Mouse (Mus musculus): ENCODE measurements around the gene Hnrnph2. TPM values are rescaled to one million over a fixed set of nuclear protein-coding genes. Genes with fewer than 3 reads are reported as not detected.
A peak's percentile ranks its signal among the peaks of the same experiment; 100 is the strongest.

Hnrnph2 gene
- polyA plus RNA-seq, 1 experiment, result 109 TPM

- H3K4me3 ChIP-seq (ENCODE audit: insufficient read depth, low read length), result peak within 1 kb of the TSS; percentile 26; the same call in 1 of the 2 replicates
Measured at GRCm38 (mm10) chrX:134582888-134583669, 17.9 kb upstream of the Hnrnph2 start, which contains the start of gene Btk. Gene Btk (minus strand): TSS chrX:134583570.

GRCm38 (mm10) chrX:134585103-134586002, 15.6 kb upstream of the Hnrnph2 start, which contains the start of gene Rpl36a:
Gene Rpl36a (plus strand): TSS chrX:134585654.
- H3K27ac ChIP-seq (ENCODE audit: insufficient read depth, low read length), result no peak within 1 kb of the TSS
- TF ChIP-seq CTCF (IDR thresholded peaks at IDR 0.05; ENCODE audit: extremely low read depth, insufficient read depth, low read length) (peak; percentile 42), POLR2A (IDR thresholded peaks at IDR 0.05; ENCODE audit: extremely low read depth, insufficient read depth, low read length) (peak; percentile 96)
- H3K4me1 ChIP-seq (ENCODE audit: control insufficient read depth, insufficient read depth, low read length), result no peaks in the 10 kb centered on the region
- peak within 1 kb of the TSS; percentile 59 for H3K4me3 ChIP-seq (ENCODE audit: insufficient read depth, low read length)

More at GRCm38 (mm10) chrX:134582888-134583669, 17.9 kb upstream of the Hnrnph2 start, which contains the start of gene Btk:
- no peaks in the 10 kb centered on the region for H3K4me1 ChIP-seq (ENCODE audit: control insufficient read depth, insufficient read depth, low read length)
- no peak within 1 kb of the TSS for H3K27ac ChIP-seq (ENCODE audit: insufficient read depth, low read length)
- TF ChIP-seq POLR2A (IDR thresholded peaks at IDR 0.05; ENCODE audit: extremely low read depth, insufficient read depth, low read length) (no peak), CTCF (IDR thresholded peaks at IDR 0.05; ENCODE audit: extremely low read depth, insufficient read depth, low read length) (no peak)

DNA sequence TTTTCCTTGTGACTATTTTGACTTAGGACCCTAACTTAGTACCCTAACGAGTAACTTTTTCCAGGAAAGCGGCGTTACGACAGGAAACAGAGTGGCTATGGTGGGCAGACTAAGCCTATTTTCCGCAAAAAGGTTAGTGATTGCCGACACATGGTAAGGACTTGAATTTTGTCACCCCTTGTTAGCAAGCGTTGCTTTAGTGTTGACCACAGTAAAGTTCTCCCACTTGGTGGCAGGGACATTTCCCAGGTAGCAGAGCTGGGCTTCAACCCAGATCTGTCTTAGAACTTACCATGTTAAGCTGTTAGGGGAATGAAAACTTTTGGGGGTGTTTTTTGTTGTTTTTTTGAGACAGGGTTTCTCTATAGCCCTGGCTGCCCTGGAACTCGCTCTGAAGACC, 14.5 kb upstream of the Hnrnph2 start:
- TF ChIP-seq CTCF (IDR thresholded peaks at IDR 0.05; ENCODE audit: extremely low read depth, insufficient read depth, low read length) (no peak), POLR2A (IDR thresholded peaks at IDR 0.05; ENCODE audit: extremely low read depth, insufficient read depth, low read length) (no peak)
- Histone ChIP-seq H3K4me3 (ENCODE audit: insufficient read depth, low read length) (peak overlapping the region; percentile 59), H3K27ac (ENCODE audit: insufficient read depth, low read length) (no peak overlapping the region)

DNA sequence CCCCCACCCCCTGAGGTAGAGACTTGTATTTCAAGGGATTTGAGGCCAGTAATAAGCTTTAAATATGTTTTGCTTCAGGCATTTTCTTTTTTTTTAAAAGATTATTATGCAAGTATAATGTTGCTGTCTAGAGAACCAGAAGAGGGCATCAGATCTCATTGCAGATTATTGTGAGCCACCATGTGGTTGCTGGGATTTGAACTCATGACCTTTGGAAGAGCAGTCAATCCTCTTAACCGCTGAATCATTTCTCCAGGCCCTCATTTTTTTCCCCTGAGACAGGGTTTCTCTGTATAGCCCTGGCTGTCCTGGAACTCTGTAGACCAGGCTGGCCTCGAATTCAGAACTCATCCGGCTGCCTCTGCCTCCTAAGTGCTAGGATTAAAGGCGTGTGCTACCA, 12.7 kb upstream of the Hnrnph2 start:
- TF ChIP-seq POLR2A (IDR thresholded peaks at IDR 0.05; ENCODE audit: extremely low read depth, insufficient read depth, low read length) (no peak), CTCF (IDR thresholded peaks at IDR 0.05; ENCODE audit: extremely low read depth, insufficient read depth, low read length) (no peak)
- no peaks in the 10 kb centered on the region for H3K4me1 ChIP-seq (ENCODE audit: control insufficient read depth, insufficient read depth, low read length)

More for the DNA sequence above, 14.5 kb upstream of the Hnrnph2 start:
- H3K4me1 ChIP-seq (ENCODE audit: control insufficient read depth, insufficient read depth, low read length), result no peaks in the 10 kb centered on the region

GRCm38 (mm10) chrX:134588997-134589396, 12.0 kb upstream of the Hnrnph2 start:
- H3K4me3 ChIP-seq (ENCODE audit: insufficient read depth, low read length), result no peak overlapping the region
- TF ChIP-seq CTCF (IDR thresholded peaks at IDR 0.05; ENCODE audit: extremely low read depth, insufficient read depth, low read length), result no peak
- no peak for TF ChIP-seq POLR2A (IDR thresholded peaks at IDR 0.05; ENCODE audit: extremely low read depth, insufficient read depth, low read length)
- H3K4me1 ChIP-seq (ENCODE audit: control insufficient read depth, insufficient read depth, low read length), result no peaks in the 10 kb centered on the region
- H3K27ac ChIP-seq (ENCODE audit: insufficient read depth, low read length), result no peak overlapping the region

More for the DNA sequence above, 12.7 kb upstream of the Hnrnph2 start:
- no peak overlapping the region for H3K4me3 ChIP-seq (ENCODE audit: insufficient read depth, low read length)
- no peak overlapping the region for H3K27ac ChIP-seq (ENCODE audit: insufficient read depth, low read length)

GRCm38 (mm10) chrX:134589836-134590235, 11.1 kb upstream of the Hnrnph2 start:
- TF ChIP-seq CTCF (IDR thresholded peaks at IDR 0.05; ENCODE audit: extremely low read depth, insufficient read depth, low read length) (no peak), POLR2A (IDR thresholded peaks at IDR 0.05; ENCODE audit: extremely low read depth, insufficient read depth, low read length) (no peak)
- Histone ChIP-seq H3K4me1 (ENCODE audit: control insufficient read depth, insufficient read depth, low read length) (no peaks in the 10 kb centered on the region), H3K4me3 (ENCODE audit: insufficient read depth, low read length) (no peak overlapping the region), H3K27ac (ENCODE audit: insufficient read depth, low read length) (no peak overlapping the region)

GRCm38 (mm10) chrX:134599922-134600565, 935 bp upstream of the Hnrnph2 start:
- Histone ChIP-seq H3K27ac (ENCODE audit: insufficient read depth, low read length) (no peak overlapping the region; the same call in 1 of the 2 replicates), H3K4me1 (ENCODE audit: control insufficient read depth, insufficient read depth, low read length) (no peaks in the 10 kb centered on the region; the same call in 1 of the 2 replicates), H3K4me3 (ENCODE audit: insufficient read depth, low read length) (peak overlapping the region; percentile 46)
- TF ChIP-seq POLR2A (IDR thresholded peaks at IDR 0.05; ENCODE audit: extremely low read depth, insufficient read depth, low read length) (no peak), CTCF (IDR thresholded peaks at IDR 0.05; ENCODE audit: extremely low read depth, insufficient read depth, low read length) (no peak)

- TF ChIP-seq POLR2A (IDR thresholded peaks at IDR 0.05; ENCODE audit: extremely low read depth, insufficient read depth, low read length) (no peak), CTCF (IDR thresholded peaks at IDR 0.05; ENCODE audit: extremely low read depth, insufficient read depth, low read length) (no peak)
- no peaks in the 10 kb centered on the region; the same call in 1 of the 2 replicates for H3K4me1 ChIP-seq (ENCODE audit: control insufficient read depth, insufficient read depth, low read length)
- H3K27ac ChIP-seq (ENCODE audit: insufficient read depth, low read length), result no peak overlapping the region
- peak overlapping the region; percentile 46 for H3K4me3 ChIP-seq (ENCODE audit: insufficient read depth, low read length)
Measured at GRCm38 (mm10) chrX:134601380-134602120, 571 bp downstream of the Hnrnph2 start.

Data from cortical plate, adult 2 months (tissue).